Mouse (Mus musculus): ENCODE results near the gene Nlgn3.

GRCm38 (mm10) chrX:101290111-101290510 is 8.9 kb upstream of the Nlgn3 start:
- TF ChIP-seq MYOG (IDR thresholded peaks at IDR 0.05; ENCODE audit: control insufficient read depth, extremely low read depth, insufficient read length) (no peak), CTCF (IDR thresholded peaks at IDR 0.05; ENCODE audit: control insufficient read depth, insufficient read depth, insufficient read length) (no peak)

All from C2C12 (cell line).